Mouse (Mus musculus) C2C12 (cell line): Measurements from ENCODE around the gene Sdhd.

Source experiments
- CTCF ChIP-seq: IDR thresholded peaks from one replicate; pipeline ENCODE4 v1.5.1; 2011; ENCODE audit not compliant: control insufficient read depth, insufficient read depth, insufficient read length
- MYOD1 ChIP-seq: IDR thresholded peaks from one replicate; pipeline ENCODE4 v1.6.1; 2011; ENCODE audit warnings: low read depth; ENCODE audit not compliant: control insufficient read depth, insufficient read length
- USF1 ChIP-seq: IDR thresholded peaks from one replicate; pipeline ENCODE4 v1.6.1; 2011; ENCODE audit warnings: low read depth, mild to moderate bottlenecking, control low read depth, moderate library complexity

DNA sequence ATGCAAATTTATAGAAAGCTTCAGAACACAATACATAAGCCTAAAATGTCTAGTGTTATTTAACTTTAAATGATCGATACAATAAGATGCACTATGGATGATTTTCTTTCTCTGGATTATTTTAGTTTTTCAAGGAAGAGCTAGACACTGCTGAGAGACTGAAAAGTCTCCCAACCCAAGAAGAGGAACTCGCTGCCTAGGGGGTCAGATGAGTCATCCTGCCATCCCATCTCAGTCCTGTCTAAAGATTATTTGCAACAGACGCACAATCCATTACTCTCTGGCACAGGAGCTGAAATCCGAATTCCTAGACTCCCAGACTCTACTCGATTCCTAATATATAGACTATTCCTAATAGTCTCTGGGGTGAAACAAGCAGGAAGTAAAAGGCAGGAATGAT is 51.4 kb downstream of the Sdhd start:
- TF ChIP-seq CTCF (no peak), MYOD1 (no peak), USF1 (no peak)
